Mouse (Mus musculus) megakaryocyte progenitor cell, adult 5-6 weeks (primary cell): Measurements from ENCODE around the gene Zfp704. TPM values are rescaled to one million over a fixed set of nuclear protein-coding genes. Genes with fewer than 3 reads are reported as not detected.

Experiments used
- ATAC-seq: replicated peaks from 2 replicates; pipeline ENCODE4 v1.8.0; 2016; ENCODE audit warnings: mild to moderate bottlenecking, moderate TSS enrichment, inconsistent platforms; ENCODE audit not compliant: poor library complexity
- total RNA-seq, 2 experiments: library from RNA; stranded (forward) in 1 of 2; stranded (reverse) in 1 of 2; fragments of 157-497, 149-512 nt in 1 of 2; fragments of 200-1000 nt in 1 of 2; gene quantifications; 2 replicates each; pipeline versions ENCODE4 v1.2.3 to v1.2.4; 2015 to 2017

Zfp704 gene
- total RNA-seq, 2 experiments from 2014 or later: 12.9 to 16.3 TPM

DNA sequence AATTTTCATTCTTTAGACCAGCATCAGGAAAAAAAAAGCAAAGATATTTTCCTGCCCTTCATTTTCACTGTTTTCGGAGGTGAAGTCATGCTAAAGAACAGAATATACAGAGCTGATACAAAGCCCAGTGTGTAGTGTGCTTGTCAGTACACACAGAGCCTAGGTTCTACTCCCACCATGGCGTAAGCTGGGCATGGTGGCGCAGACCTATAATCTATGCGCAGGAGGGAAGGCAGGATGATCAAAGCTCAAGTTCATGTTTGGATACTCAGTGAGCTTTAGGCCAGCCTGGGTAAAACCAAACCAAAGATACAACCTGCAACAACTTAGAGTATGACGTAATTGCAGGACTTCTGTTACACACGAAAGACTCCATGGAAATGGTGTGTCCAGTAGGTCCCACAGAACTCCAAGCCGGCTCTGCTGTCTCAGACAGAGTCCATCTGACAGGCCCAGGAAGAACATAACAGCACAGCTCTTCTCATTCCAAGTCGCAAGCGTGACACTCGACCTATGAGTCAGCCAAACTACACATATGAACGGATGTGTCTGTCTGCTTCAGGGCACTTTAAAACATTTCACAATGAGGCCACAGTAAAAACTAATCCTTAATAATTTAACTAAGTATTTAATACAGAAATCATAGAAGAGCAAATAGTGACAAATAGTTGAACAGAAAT lies 47.1 kb downstream of the Zfp704 start:
- no peak for ATAC-seq

DNA sequence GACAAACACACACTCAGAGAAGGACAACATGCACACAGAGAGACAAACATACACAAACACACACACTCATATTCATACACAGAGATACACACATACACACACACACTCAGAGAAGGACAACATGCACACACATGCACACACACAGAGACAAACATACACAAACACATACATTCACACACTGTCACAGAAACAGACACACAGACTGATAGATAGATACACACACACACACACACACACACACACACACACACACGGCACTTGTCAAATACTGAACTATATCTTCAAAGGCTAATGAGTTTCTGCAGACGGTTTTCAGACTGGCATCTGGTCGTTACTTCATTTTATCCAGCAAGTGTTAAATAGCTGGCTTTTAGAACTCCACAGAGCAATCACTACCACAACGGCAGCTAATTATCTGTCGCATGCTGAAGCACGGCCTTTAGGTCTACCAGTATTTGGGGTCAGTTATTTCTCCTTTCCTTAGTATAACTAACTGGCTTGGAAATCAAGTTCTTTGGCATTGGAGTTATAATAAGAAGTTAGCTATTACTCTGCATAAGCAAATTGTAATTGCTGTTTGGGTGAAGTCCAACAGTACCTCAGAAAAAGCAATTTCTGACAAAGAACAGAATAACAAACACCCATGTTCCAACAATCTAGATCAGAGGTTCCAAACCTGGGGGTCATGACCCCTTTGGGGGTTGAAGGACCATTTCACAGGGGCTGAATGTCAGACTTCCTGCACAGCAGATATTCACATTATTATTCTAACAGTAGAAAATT lies 51.9 kb downstream of the Zfp704 start:
- no peak for ATAC-seq

DNA sequence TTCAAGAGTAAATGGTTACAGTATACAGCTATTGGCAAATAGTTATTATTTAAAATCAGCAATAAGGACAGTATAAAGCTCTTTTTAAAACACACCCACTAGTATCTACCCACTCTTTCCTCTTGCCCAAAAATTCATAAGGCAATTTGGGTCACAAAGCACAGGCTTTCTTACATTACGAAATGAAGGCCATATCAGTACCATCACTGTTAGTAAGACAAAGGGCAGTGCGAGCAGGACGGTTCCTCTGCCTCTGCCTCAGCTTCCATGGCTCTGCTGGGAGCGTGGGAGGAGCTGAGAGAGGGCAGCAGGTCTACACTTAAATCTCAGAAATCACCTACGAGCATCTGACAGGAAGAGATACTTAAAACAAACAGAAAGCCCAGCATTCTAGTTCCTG lies 53.7 kb downstream of the Zfp704 start:
- ATAC-seq: no peak; the same call in 1 of the 2 replicates

DNA sequence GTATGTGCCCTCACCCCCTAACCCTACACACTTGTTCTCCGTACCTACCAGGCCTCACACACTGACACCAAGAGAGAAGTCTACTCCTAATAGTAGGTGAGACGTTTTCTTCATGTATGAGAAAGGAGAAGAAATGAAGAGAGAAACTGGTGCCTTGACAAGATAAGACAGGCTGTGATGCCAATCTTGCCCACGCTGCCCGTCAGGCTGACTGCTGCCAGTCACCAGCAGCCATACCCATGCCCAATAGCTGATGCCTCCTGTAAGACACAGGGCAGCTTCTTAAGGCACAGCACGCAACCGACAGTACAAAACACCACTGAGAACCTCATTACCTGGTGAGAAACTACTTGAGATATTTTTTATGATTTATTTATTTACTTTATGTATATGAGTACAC lies 55.0 kb downstream of the Zfp704 start:
- peak; percentile 71 for ATAC-seq

DNA sequence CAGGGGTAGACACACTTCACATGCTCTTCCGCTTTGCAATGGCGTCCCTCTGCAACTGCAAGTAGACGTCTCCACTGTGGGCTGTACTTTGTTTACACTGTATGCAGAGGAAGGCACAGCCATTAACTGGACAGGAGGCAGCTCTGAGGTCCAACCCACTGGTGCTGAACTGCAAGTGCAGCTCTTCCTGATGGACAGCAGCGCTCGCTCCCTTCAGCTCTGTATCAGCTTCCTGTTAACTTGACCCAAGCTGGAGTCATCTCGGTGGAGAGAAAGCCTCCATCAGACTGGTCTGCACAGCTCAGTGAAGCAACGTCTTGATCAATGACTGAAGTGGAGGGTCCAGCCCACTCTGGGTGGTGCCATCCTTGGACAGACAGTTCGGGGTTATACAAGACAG lies 57.6 kb downstream of the Zfp704 start:
- no peak for ATAC-seq

DNA sequence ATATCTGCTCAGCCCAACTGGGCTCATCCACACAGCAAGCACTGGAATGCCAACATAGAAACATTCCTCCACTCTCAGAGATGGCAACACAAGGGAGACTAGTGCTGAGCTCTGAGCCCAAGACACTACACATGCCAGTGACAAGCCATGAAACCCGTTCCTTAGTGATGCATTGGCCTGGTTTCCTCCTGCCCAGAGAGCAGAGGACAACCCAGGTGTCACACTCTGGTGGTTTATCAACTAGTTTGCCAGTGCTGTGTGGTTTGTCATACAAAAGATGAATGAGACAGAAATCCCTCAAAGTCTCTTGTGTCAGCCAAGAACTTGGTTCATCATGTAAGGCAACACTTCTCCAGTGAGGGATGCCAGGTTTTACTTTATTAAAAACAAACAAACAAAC lies 59.0 kb downstream of the Zfp704 start:
- ATAC-seq: no peak

DNA sequence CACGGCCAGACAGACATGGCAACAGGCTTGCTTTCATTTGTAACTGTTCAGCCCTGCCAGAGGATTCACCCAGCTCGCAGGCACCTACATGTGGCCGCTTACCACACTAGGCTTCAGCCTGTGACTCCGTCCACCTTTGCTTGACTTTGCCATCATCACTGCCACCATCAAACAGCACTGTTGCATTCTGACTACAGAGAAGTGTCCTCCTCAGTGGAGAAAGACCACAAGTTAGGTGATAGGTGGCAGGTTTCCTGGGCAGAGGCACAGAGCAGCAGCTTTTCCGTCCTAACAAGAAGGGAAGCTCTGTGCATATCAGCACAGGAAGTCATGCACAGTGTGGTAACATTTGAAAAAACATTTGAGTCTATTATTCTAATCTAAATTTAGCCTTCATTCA lies 60.1 kb downstream of the Zfp704 start:
- peak; percentile 59 for ATAC-seq

DNA sequence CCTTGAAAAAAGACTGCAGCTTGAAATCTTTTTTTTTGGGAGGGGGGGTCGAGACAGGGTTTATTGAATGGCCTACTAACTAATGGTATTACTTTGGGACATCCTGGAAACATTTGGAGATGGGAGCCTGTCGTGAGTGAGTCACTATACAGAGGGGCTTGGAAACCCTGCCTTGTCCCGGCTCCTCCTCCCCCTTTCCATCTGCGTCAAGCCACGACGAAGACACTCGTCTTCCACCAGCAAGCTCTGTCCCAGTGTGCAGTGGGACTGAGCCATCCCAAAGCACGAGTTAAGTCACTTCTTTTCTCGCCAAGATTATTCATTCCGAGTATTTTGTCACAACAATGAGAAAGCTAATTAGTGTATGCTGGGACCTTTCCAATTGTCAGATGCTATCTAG lies 61.7 kb downstream of the Zfp704 start:
- no peak for ATAC-seq

DNA sequence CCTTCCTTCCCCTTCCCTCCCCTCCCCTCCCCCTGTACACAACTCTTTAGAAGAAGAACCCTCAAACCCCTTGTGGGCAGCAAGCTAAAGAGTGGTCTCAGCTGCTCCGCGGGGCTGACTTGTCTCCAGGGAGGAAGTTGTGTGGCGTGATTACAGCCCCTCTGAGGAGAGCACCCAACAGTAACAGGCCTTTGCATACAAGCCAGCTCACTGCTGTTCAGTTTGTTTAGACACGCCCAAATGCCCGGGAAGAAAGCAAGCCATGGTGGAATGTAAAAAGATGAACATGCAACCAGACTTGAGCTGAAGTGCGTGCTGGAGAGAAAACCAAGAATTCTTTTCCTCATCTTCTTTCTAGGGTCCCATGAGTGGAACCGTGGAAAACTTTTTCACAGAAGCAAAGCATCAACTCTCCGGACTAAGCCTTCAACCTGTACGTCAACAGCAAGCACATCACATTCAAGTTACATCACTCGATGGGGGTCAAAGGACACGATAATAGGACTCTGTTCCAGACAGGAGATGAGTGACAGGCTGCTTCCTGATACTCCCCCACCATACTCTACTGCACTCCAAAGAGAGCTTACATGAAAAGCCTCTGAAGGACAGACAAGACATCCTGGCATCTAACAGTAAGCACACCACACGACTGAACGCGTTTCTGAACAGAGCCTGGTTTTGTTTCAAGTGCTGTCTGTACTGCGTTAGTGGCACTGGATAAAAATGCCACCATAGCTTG lies 62.8 kb downstream of the Zfp704 start:
- ATAC-seq: peak; percentile 49

DNA sequence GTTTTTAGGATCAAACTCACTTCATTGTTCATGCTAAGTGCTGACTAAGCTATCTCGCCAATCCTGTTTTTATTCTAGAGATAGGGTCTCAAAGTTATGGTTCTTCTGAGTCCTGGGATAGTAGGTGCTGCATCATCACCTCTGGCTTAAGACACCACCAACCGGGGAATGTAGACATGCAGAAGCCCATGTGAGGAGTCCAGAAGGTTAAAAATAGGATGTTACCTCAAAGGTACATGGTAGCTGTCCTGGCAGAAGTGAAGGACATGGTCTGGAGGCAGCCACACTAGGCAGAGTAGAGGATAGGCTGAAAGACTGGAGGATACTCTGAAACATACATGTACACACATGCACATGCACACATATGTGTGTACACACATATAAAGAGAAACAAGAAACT lies 65.5 kb downstream of the Zfp704 start:
- ATAC-seq: no peak

DNA sequence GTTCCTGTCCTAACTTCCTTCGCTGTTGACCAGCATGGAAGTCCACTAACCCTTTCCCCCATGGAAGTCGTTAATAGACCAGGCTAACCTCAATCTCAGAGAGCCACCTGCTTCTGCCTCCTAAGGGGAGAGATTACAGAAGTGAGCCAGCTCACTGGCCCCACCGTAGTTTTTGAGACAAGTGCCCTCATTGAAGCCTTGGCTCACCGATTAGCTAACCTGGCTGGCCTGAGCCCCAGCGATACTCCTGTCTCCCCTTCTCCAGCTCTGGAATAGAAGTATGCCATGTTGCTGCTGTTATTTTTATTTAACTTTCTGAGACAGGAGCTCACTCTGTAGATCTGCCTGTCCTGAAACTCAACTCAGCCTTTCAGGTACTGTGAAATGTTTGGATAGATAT lies 66.0 kb downstream of the Zfp704 start:
- ATAC-seq: no peak

DNA sequence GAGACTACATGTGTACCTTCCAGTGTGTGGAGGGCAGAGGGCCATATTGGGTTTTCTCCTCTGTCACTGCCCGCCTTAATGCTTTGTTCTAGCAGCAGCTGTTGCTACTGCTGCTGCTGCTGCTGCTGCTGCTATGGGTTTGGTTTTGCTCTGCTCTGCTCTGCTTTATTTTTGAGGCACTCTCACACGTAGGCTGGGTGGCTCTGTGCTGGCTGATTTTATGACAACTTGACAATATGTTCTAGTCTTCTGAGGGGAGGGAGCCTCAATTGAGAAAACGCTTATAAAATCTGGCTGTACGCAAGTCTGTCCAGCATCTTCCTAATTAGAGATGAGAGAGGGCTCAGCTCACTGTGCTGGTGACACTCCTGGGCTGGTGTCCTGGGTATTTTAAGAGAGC lies 66.4 kb downstream of the Zfp704 start:
- no peak for ATAC-seq

DNA sequence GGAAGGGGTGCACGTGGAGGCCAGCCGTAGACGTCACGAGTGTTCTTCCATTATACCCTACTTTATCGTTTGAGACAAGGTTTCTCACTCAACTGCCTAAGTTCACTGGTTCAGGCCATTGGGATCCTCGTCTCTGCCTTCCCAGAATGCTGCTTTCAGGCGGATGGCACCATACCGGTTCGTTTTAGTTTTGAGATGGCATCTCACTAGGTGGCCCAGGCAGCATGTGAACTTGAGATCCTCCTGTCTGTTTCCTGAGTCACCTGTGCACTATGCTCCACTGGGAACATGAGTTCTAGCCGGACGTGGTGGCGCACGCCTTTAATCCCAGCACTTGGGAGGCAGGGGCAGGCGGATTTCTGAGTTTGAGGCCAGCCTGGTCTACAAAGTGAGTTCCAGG lies 68.3 kb downstream of the Zfp704 start:
- ATAC-seq: no peak

DNA sequence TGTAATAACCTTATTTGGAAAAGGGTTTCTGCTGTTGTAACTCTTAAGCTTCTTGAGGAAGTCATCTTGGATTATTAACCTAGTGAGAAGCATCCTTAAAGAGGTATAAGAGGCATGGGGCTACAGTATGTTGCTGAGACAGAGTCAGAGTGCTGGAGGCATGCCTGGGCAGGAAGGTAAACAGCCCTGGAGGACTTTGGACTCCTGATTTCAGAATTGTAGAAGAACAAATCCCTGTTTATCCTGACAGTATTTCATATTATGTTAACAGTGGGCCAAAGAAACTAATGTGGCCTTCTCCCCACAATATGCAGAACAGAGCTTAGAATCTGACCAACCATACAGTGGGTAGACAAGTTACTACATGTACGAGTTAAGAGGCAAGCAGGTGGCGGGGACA lies 71.4 kb downstream of the Zfp704 start:
- ATAC-seq: no peak

DNA sequence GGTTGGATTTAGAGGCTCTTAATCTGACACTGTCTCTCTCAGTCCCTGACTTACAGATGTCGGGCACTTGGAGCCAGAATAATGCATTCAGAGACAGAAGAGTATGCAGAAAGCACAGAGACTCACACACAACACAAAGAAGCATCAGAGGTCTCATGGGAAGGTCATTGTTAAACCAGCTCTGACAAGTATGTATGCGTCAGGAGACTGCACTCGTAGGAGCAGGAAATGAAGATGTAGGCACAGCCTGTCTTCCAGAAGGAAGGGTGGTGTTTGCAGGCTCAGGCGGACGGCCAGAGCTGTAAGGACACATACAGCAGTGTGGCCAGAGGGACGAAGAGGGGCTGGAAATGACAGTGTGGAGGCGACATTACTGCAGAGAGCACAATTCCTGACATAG lies 72.0 kb downstream of the Zfp704 start:
- no peak for ATAC-seq

DNA sequence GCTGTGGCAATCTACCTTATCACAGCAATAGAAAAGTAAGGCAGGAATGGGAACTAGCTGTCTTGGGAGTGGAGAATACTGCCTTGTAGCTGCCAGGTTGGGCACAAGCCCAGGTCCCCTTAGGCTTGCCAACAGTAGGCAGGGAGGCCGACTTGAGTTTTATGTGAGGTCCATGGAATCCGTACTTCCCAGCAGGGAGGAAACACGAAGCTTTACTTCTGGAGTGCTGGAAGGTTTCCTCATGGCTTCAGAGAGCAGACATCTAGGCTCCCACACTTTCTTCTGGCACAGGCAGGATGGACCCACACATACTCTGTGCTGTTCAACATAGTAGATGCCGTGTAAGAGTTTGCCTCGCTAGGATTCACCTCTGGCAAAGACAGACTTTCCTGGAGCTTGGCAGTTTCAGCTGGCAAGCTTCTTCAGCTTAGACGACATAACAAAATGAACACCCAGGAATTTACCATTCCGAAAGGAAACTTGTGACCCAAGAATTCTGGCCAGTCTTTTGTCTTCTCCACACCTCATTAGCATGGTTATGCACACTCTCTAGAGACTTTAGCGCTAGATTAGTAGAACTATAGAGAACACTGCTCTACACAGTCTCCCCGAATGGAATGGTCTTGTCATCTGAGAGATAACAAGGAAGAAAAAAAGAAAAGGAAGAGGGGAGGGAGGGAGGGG lies 79.6 kb downstream of the Zfp704 start:
- no peak for ATAC-seq

DNA sequence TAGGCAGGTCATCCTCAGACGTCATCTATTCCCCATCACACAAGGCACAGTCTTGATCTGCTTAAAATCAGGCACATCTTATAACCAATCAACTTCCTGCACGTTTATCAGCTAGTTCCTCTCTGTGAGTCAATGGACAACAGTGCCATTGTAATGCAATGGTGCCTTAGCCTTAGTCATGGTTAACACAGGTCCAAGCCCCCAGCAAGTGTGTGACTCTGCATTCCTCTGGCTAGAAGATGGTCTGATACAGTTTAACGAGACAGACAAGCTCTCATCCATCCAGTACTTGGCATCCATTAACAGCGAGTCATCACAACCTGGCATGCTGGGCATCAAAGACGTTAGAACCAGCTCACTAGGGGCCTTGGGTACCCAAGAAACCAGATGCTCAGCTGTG lies 85.5 kb downstream of the Zfp704 start:
- peak; percentile 63 for ATAC-seq

DNA sequence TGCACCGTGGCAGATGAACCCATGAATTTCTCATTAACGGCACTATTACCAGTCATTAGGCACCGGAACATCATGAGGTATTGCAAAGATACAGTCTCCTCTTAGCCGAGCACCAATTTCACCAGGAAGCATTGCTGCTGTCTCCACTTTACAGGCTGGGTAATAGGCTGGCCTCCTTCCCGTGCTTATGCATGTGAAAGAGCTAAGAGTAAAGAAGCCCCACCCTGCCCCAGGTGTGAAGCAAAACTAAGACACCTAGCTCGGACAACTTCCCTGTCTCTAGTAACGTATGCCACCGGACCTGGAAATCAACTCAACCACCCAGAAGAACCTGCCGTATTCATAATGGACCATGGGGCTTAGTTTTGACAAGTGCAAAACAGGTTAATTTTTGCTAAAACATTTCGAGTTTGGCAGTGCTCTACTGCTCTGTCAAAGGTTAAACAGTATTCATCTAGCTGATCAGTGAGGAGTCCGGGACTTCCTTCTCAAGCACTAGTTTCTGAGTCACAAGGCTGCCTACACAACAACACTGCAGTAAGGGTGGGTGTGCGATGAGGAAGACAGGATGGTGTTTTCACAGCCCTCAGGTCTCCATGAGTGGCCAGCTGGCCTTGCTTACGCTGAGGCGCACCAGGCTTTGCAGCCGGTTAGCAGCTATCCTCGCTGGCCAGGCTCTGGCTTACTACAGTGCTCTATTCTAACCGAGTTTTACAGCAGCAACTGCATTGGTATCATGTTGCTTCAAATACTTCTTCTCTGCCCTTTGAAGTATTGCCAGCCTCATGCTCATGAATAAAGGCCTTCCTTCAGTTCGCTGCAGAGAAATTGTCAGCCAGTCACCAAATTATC lies 86.6 kb downstream of the Zfp704 start:
- no peak for ATAC-seq

DNA sequence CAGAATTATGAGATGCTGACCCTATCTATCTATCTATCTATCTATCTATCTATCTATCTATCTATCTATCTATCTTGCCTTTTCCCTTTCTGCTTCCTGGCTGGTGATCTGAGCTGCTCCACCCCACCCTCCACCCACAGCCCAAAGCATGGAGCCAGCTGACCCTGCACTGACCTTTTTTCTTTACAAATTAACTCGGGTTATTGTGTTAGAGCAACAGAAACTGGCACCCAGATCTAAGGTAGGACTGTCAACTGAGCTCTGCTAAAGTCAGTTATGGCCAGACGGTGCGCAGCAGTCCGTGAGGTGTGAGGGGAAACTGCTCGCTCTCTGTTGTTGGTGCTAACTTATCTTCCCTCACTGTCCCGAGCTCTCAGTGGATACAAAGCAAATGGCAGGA lies 87.9 kb downstream of the Zfp704 start:
- ATAC-seq: no peak

DNA sequence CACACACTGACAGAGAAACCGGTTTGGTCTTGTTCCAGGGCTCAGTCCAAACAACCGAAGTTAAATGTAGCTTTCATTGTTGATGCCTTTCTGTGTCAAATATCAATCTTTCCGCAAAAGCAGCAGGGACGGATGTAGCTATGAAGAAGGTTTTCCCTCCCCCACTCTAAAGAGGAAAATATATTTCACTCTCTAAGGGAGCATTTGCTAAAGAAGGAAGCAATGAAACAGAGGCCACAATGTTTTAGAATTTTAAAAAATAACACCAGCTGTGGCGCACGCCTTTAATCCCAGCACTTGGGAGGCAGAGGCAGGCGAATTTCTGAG lies 89.2 kb downstream of the Zfp704 start:
- no peak for ATAC-seq
